Comparison of ENCODE assay signal across 8 mouse cellular contexts in genomic region chr19:53768478-53768877, GRCm38 (mm10).
DNase-seq lines count a peak whose midpoint lies in the region; TF ChIP-seq lines count a peak whose summit lies in the region.

No protein-coding gene starts in this region.

- H3K27me3 ChIP-seq in E14TG2a.4 (ENCODE audit: insufficient read depth, low read length), result no peaks in the 10 kb centered on the region

- H3K4me3 ChIP-seq in E14TG2a.4 (replicated peaks; ENCODE audit: low read length), result no peak overlapping the region

- H3K9me3 ChIP-seq in E14TG2a.4 (ENCODE audit: low read length), result peaks cover 33% of the 10 kb centered on the region

- peaks cover 4% of the 10 kb centered on the region for H3K4me1 ChIP-seq in E14TG2a.4 (replicated peaks; ENCODE audit: low read depth, low read length)

- peak; percentile 46 for TF ChIP-seq CTCF in E14TG2a.4 (conservative IDR thresholded peaks at IDR 0.05; ENCODE audit: low read length)

- H3K36me3 ChIP-seq in E14TG2a.4 (ENCODE audit: insufficient read depth, low read length), result no peaks in the 10 kb centered on the region

- peak; percentile 42 for DNase-seq in left cerebral cortex, adult 11 months (ENCODE audit: low spot score)
- DNase-seq in left cerebral cortex, adult 8-10 months (ENCODE audit: low spot score in 2 of 2), result no peak
- DNase-seq in brain, embryonic 18.5 days (ENCODE audit: low read depth, low spot score), result peak; percentile 46
- DNase-seq in forelimb bud, embryonic 11.5 days (ENCODE audit: low read depth, low spot score), result peak; percentile 74
- DNase-seq in kidney, postnatal 36 days, result peak; percentile 32 to 65
- DNase-seq in natural killer cell, adult 2 months (ENCODE audit: low spot score in 2 of 2), result peak; percentile 26 to 28
- DNase-seq in spleen, postnatal 4 days (ENCODE audit: low spot score in 2 of 2), result no peak

Comparison
In these comparisons a context has a peak if more than half of its experiments do, and no peak if none do; other contexts are left out.
1. DNase-seq: peak in left cerebral cortex, adult 11 months (single experiment), brain, embryonic 18.5 days (single experiment), forelimb bud, embryonic 11.5 days (single experiment), kidney, postnatal 36 days (2 of 2) and natural killer cell, adult 2 months (2 of 2); none in left cerebral cortex, adult 8-10 months (0 of 2) and spleen, postnatal 4 days (0 of 2).